Mouse (Mus musculus): ENCODE data around the gene Ttll9. TPM values are rescaled to one million over a fixed set of nuclear protein-coding genes. Genes with fewer than 3 reads are reported as not detected.

Gene Ttll9
- total and polyA plus RNA-seq, 2 experiments, result 0.11 TPM; not detected in 1

- Histone ChIP-seq H3K79me2 (ENCODE audit: control insufficient read depth, insufficient read depth, low read length) (no peaks in the 10 kb centered on the region), H3K4me1 (ENCODE audit: control insufficient read depth, insufficient read depth, low read length) (no peaks in the 10 kb centered on the region), H3K27ac (replicated peaks; ENCODE audit: insufficient read depth, low read depth, low read length) (no peak overlapping the region), H3K4me3 (ENCODE audit: insufficient read depth, low read depth, low read length) (no peak overlapping the region), H3K9ac (ENCODE audit: low read depth, low read length) (no peak overlapping the region), H3K27me3 (ENCODE audit: control insufficient read depth, insufficient read depth, low read length) (0 out of 2 replicates have a peak, but pooled peaks cover 2% of the 10 kb centered on the region), H3K36me3 (ENCODE audit: control insufficient read depth, insufficient read depth, low read length) (no peaks in the 10 kb centered on the region)
- DNase-seq (ENCODE audit: extremely low read depth, low read depth, low spot score), result no peak
- WGBS, result 59% methylated on average over 9 of the region's 9 CpGs
- TF ChIP-seq POLR2A (IDR thresholded peaks at IDR 0.05; ENCODE audit: extremely low read depth, insufficient read depth, low read length) (no peak), CTCF (IDR thresholded peaks at IDR 0.05; ENCODE audit: low read depth, low read length) (no peak)
These were observed 44.6 kb upstream of the Ttll9 start for GRCm38 (mm10) chr2:152917671-152918070.

- no peaks in the 10 kb centered on the region for H3K79me2 ChIP-seq (ENCODE audit: control insufficient read depth, insufficient read depth, low read length)
- H3K27ac ChIP-seq (replicated peaks; ENCODE audit: insufficient read depth, low read depth, low read length), result no peak overlapping the region
- 59% methylated on average over 7 of the region's 7 CpGs for WGBS
- no peak overlapping the region for H3K4me3 ChIP-seq (ENCODE audit: insufficient read depth, low read depth, low read length)
- no peaks in the 10 kb centered on the region for H3K27me3 ChIP-seq (ENCODE audit: control insufficient read depth, insufficient read depth, low read length)
- H3K36me3 ChIP-seq (ENCODE audit: control insufficient read depth, insufficient read depth, low read length), result no peaks in the 10 kb centered on the region
- peaks cover 3% of the 10 kb centered on the region; the same call in 1 of the 2 replicates for H3K4me1 ChIP-seq (ENCODE audit: control insufficient read depth, insufficient read depth, low read length)
- TF ChIP-seq CTCF (IDR thresholded peaks at IDR 0.05; ENCODE audit: low read depth, low read length), result no peak
- no peak for TF ChIP-seq POLR2A (IDR thresholded peaks at IDR 0.05; ENCODE audit: extremely low read depth, insufficient read depth, low read length)
- DNase-seq (ENCODE audit: extremely low read depth, low read depth, low spot score), result no peak
- no peak overlapping the region for H3K9ac ChIP-seq (ENCODE audit: low read depth, low read length)
These were observed 39.9 kb upstream of the Ttll9 start for GRCm38 (mm10) chr2:152922376-152922775.

GRCm38 (mm10) chr2:152923621-152924020, 38.7 kb upstream of the Ttll9 start:
- Histone ChIP-seq H3K9ac (ENCODE audit: low read depth, low read length) (no peak overlapping the region), H3K4me1 (ENCODE audit: control insufficient read depth, insufficient read depth, low read length) (peaks cover 3% of the 10 kb centered on the region; the same call in 1 of the 2 replicates), H3K27ac (replicated peaks; ENCODE audit: insufficient read depth, low read depth, low read length) (no peak overlapping the region), H3K4me3 (ENCODE audit: insufficient read depth, low read depth, low read length) (no peak overlapping the region), H3K79me2 (ENCODE audit: control insufficient read depth, insufficient read depth, low read length) (no peaks in the 10 kb centered on the region), H3K36me3 (ENCODE audit: control insufficient read depth, insufficient read depth, low read length) (no peaks in the 10 kb centered on the region), H3K27me3 (ENCODE audit: control insufficient read depth, insufficient read depth, low read length) (no peaks in the 10 kb centered on the region)
- DNase-seq (ENCODE audit: extremely low read depth, low read depth, low spot score), result no peak
- WGBS, result 78% methylated on average over 3 of the region's 3 CpGs
- TF ChIP-seq POLR2A (IDR thresholded peaks at IDR 0.05; ENCODE audit: extremely low read depth, insufficient read depth, low read length) (no peak), CTCF (IDR thresholded peaks at IDR 0.05; ENCODE audit: low read depth, low read length) (no peak)

GRCm38 (mm10) chr2:152924128-152924527, 38.2 kb upstream of the Ttll9 start:
- 67% methylated on average over 8 of the region's 8 CpGs for WGBS
- no peaks in the 10 kb centered on the region for H3K27me3 ChIP-seq (ENCODE audit: control insufficient read depth, insufficient read depth, low read length)
- no peak overlapping the region for H3K4me3 ChIP-seq (ENCODE audit: insufficient read depth, low read depth, low read length)
- no peak overlapping the region for H3K27ac ChIP-seq (replicated peaks; ENCODE audit: insufficient read depth, low read depth, low read length)
- TF ChIP-seq CTCF (IDR thresholded peaks at IDR 0.05; ENCODE audit: low read depth, low read length) (no peak), POLR2A (IDR thresholded peaks at IDR 0.05; ENCODE audit: extremely low read depth, insufficient read depth, low read length) (no peak)
- DNase-seq (ENCODE audit: extremely low read depth, low read depth, low spot score), result no peak
- H3K9ac ChIP-seq (ENCODE audit: low read depth, low read length), result no peak overlapping the region
- no peaks in the 10 kb centered on the region for H3K79me2 ChIP-seq (ENCODE audit: control insufficient read depth, insufficient read depth, low read length)
- peaks cover 3% of the 10 kb centered on the region; the same call in 1 of the 2 replicates for H3K4me1 ChIP-seq (ENCODE audit: control insufficient read depth, insufficient read depth, low read length)
- no peaks in the 10 kb centered on the region for H3K36me3 ChIP-seq (ENCODE audit: control insufficient read depth, insufficient read depth, low read length)

GRCm38 (mm10) chr2:152924543-152924942, 37.7 kb upstream of the Ttll9 start:
- no peak overlapping the region for H3K27ac ChIP-seq (replicated peaks; ENCODE audit: insufficient read depth, low read depth, low read length)

GRCm38 (mm10) chr2:152925189-152925872, 37.0 kb upstream of the Ttll9 start:
- H3K27ac ChIP-seq (replicated peaks; ENCODE audit: insufficient read depth, low read depth, low read length), result peak overlapping the region; percentile 42; the same call in 1 of the 2 replicates
- DNase-seq (ENCODE audit: extremely low read depth, low read depth, low spot score), result peak; percentile 27
- H3K36me3 ChIP-seq (ENCODE audit: control insufficient read depth, insufficient read depth, low read length), result no peaks in the 10 kb centered on the region

More at GRCm38 (mm10) chr2:152924543-152924942, 37.7 kb upstream of the Ttll9 start:
- no peaks in the 10 kb centered on the region for H3K79me2 ChIP-seq (ENCODE audit: control insufficient read depth, insufficient read depth, low read length)
- H3K36me3 ChIP-seq (ENCODE audit: control insufficient read depth, insufficient read depth, low read length), result no peaks in the 10 kb centered on the region
- 74% methylated on average over 5 of the region's 5 CpGs for WGBS
- H3K4me1 ChIP-seq (ENCODE audit: control insufficient read depth, insufficient read depth, low read length), result peaks cover 3% of the 10 kb centered on the region; the same call in 1 of the 2 replicates
- DNase-seq (ENCODE audit: extremely low read depth, low read depth, low spot score), result no peak
- TF ChIP-seq POLR2A (IDR thresholded peaks at IDR 0.05; ENCODE audit: extremely low read depth, insufficient read depth, low read length) (no peak), CTCF (IDR thresholded peaks at IDR 0.05; ENCODE audit: low read depth, low read length) (no peak)
- H3K9ac ChIP-seq (ENCODE audit: low read depth, low read length), result no peak overlapping the region
- no peak overlapping the region for H3K4me3 ChIP-seq (ENCODE audit: insufficient read depth, low read depth, low read length)
- no peaks in the 10 kb centered on the region for H3K27me3 ChIP-seq (ENCODE audit: control insufficient read depth, insufficient read depth, low read length)

More at GRCm38 (mm10) chr2:152925189-152925872, 37.0 kb upstream of the Ttll9 start:
- Histone ChIP-seq H3K79me2 (ENCODE audit: control insufficient read depth, insufficient read depth, low read length) (no peaks in the 10 kb centered on the region), H3K4me1 (ENCODE audit: control insufficient read depth, insufficient read depth, low read length) (peaks cover 3% of the 10 kb centered on the region; the same call in 1 of the 2 replicates), H3K9ac (ENCODE audit: low read depth, low read length) (no peak overlapping the region), H3K27me3 (ENCODE audit: control insufficient read depth, insufficient read depth, low read length) (no peaks in the 10 kb centered on the region), H3K4me3 (ENCODE audit: insufficient read depth, low read depth, low read length) (no peak overlapping the region)
- TF ChIP-seq CTCF (IDR thresholded peaks at IDR 0.05; ENCODE audit: low read depth, low read length), result no peak
- TF ChIP-seq POLR2A (IDR thresholded peaks at IDR 0.05; ENCODE audit: extremely low read depth, insufficient read depth, low read length), result no peak
- WGBS, result 61% methylated on average over 11 of the region's 11 CpGs
